Mouse (Mus musculus): Measurements from ENCODE around the gene Erf. TPM values are rescaled to one million over a fixed set of nuclear protein-coding genes. Genes with fewer than 3 reads are reported as not detected.

The Erf gene
- polyA plus RNA-seq, 1 experiment: 37.1 TPM

DNA sequence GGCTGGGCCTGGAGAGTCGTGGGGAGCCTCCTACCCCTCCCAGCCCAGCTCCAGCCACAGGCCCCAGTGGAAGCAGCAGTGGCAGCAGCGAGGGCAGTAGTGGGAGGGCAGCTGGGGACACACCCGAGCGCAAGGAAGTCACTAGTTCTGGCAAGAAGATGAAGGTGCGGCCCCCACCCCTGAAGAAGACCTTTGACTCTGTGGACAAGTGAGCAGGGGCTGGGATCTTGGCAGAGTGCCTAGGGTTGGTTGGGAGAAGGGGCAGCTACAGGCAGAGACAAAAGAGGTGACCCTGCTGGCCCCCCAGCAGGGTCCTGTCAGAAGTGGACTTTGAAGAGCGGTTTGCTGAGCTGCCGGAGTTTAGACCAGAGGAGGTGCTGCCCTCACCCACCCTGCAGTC lies 41.5 kb upstream of the Erf start:
- 48% methylated on average over 7 of the region's 7 CpGs for WGBS
- TF ChIP-seq POLR2A (IDR thresholded peaks at IDR 0.05; ENCODE audit: low read depth, low read length): no peak
- TF ChIP-seq CTCF (IDR thresholded peaks at IDR 0.05; ENCODE audit: extremely low read depth, insufficient read length, insufficient replicate concordance, low read depth, low read length): no peak
- no peak overlapping the region for H3K4me3 ChIP-seq (ENCODE audit: low read depth, low read length)
- H3K27ac ChIP-seq (ENCODE audit: insufficient read depth, low read depth, low read length): no peak overlapping the region
- no peaks in the 10 kb centered on the region for H3K27me3 ChIP-seq (ENCODE audit: control insufficient read depth, insufficient read depth, low read length)
- H3K36me3 ChIP-seq (ENCODE audit: control insufficient read depth, insufficient read depth, low read length): peaks cover 63% of the 10 kb centered on the region
- H3K4me1 ChIP-seq (ENCODE audit: control insufficient read depth, insufficient read depth, insufficient read length, low read length): peaks cover 15% of the 10 kb centered on the region

DNA sequence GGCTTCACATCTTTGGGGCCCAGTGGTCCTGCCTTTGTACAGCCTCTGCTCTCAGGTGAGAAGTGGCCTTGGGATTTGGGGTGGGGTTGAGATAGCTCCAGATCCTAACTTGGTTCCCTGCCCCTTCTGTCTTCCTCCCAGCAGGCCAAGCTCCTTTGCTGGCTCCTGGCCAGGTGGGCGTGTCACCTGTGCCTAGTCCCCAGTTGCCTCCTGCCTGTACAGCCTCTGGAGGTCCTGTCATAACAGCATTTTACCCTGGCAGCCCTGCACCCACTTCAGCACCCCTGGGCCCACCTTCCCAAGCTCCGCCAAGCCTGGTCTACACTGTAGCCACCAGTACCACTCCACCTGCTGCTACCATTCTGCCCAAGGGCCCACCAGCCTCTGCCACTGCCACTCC lies 40.4 kb upstream of the Erf start:
- H3K4me3 ChIP-seq (ENCODE audit: low read depth, low read length): no peak overlapping the region
- WGBS: 57% methylated on average over 2 of the region's 2 CpGs
- H3K27me3 ChIP-seq (ENCODE audit: control insufficient read depth, insufficient read depth, low read length): no peaks in the 10 kb centered on the region
- TF ChIP-seq POLR2A (IDR thresholded peaks at IDR 0.05; ENCODE audit: low read depth, low read length) (no peak), CTCF (IDR thresholded peaks at IDR 0.05; ENCODE audit: extremely low read depth, insufficient read length, insufficient replicate concordance, low read depth, low read length) (no peak)
- peaks cover 11% of the 10 kb centered on the region for H3K4me1 ChIP-seq (ENCODE audit: control insufficient read depth, insufficient read depth, insufficient read length, low read length)
- peaks cover 75% of the 10 kb centered on the region for H3K36me3 ChIP-seq (ENCODE audit: control insufficient read depth, insufficient read depth, low read length)
- no peak overlapping the region for H3K27ac ChIP-seq (ENCODE audit: insufficient read depth, low read depth, low read length)

DNA sequence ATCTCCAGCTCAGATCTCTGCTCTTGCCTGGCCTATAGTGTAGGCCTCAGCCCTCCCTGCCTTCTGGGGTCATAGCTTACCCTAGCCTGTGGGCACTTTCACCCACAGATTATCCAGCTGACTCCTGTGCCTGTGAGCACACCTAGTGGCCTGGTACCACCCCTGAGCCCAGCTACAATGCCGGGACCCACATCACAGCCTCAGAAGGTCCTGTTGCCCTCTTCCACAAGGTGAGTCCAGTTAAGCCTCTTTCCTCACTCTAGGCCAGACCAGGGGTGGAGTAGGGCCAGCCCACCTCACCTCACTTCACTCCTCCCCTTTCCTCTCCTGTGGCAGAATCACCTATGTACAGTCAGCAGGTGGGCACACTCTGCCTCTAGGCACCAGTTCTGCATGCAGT lies 39.9 kb upstream of the Erf start:
- TF ChIP-seq CTCF (IDR thresholded peaks at IDR 0.05; ENCODE audit: extremely low read depth, insufficient read length, insufficient replicate concordance, low read depth, low read length) (no peak), POLR2A (IDR thresholded peaks at IDR 0.05; ENCODE audit: low read depth, low read length) (no peak)
- H3K27me3 ChIP-seq (ENCODE audit: control insufficient read depth, insufficient read depth, low read length): no peaks in the 10 kb centered on the region
- H3K36me3 ChIP-seq (ENCODE audit: control insufficient read depth, insufficient read depth, low read length): peaks cover 77% of the 10 kb centered on the region
- no peak overlapping the region for H3K4me3 ChIP-seq (ENCODE audit: low read depth, low read length)
- 88% methylated on average over 1 of the region's 1 CpGs for WGBS
- H3K4me1 ChIP-seq (ENCODE audit: control insufficient read depth, insufficient read depth, insufficient read length, low read length): peaks cover 10% of the 10 kb centered on the region
- H3K27ac ChIP-seq (ENCODE audit: insufficient read depth, low read depth, low read length): no peak overlapping the region

DNA sequence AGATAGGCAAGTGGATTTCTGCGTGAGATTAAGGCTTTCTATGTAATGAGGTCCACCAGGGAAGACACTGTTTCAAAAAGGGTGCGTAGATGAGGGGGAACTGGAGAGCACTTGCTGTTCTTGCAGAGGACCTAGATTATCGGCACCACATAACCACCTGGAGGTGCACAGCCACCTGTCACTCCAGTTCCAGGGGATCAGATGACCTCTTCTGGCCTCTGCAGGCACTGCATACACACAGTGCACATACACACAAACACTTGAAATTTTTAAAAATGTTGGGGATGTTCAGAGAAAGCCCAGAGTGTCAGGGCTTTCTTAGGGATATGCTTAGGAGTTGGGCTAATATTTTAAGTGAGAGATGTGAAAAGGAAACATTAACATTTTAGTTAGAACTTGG lies 39.4 kb upstream of the Erf start:
- 96% methylated on average over 3 of the region's 3 CpGs for WGBS
- Histone ChIP-seq H3K27ac (ENCODE audit: insufficient read depth, low read depth, low read length) (no peak overlapping the region), H3K36me3 (ENCODE audit: control insufficient read depth, insufficient read depth, low read length) (peaks cover 81% of the 10 kb centered on the region), H3K27me3 (ENCODE audit: control insufficient read depth, insufficient read depth, low read length) (no peaks in the 10 kb centered on the region), H3K4me1 (ENCODE audit: control insufficient read depth, insufficient read depth, insufficient read length, low read length) (peaks cover 10% of the 10 kb centered on the region), H3K4me3 (ENCODE audit: low read depth, low read length) (no peak overlapping the region)
- TF ChIP-seq POLR2A (IDR thresholded peaks at IDR 0.05; ENCODE audit: low read depth, low read length) (no peak), CTCF (IDR thresholded peaks at IDR 0.05; ENCODE audit: extremely low read depth, insufficient read length, insufficient replicate concordance, low read depth, low read length) (no peak)

DNA sequence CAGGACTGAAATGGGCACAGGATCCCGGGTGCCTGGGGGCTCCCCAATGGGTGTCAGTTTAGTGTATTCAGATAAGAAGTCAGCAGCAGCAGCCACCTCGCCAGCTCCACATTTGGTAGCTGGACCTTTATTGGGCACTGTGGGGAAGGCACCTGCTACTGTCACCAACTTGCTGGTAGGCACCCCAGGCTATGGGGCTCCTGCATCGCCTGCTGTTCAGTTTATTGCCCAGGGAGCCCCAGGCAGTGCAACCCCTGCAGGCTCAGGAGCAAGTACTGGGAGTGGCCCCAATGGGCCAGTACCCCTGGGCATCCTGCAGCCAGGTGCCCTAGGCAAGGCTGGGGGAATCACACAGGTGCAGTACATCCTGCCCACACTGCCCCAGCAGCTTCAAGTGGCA lies 38.2 kb upstream of the Erf start:
- Histone ChIP-seq H3K4me3 (ENCODE audit: low read depth, low read length) (no peak overlapping the region), H3K4me1 (ENCODE audit: control insufficient read depth, insufficient read depth, insufficient read length, low read length) (peaks cover 12% of the 10 kb centered on the region), H3K36me3 (ENCODE audit: control insufficient read depth, insufficient read depth, low read length) (peaks cover 76% of the 10 kb centered on the region), H3K27ac (ENCODE audit: insufficient read depth, low read depth, low read length) (no peak overlapping the region), H3K27me3 (ENCODE audit: control insufficient read depth, insufficient read depth, low read length) (no peaks in the 10 kb centered on the region)
- 89% methylated on average over 3 of the region's 3 CpGs for WGBS
- TF ChIP-seq CTCF (IDR thresholded peaks at IDR 0.05; ENCODE audit: extremely low read depth, insufficient read length, insufficient replicate concordance, low read depth, low read length) (no peak), POLR2A (IDR thresholded peaks at IDR 0.05; ENCODE audit: low read depth, low read length) (no peak)

DNA sequence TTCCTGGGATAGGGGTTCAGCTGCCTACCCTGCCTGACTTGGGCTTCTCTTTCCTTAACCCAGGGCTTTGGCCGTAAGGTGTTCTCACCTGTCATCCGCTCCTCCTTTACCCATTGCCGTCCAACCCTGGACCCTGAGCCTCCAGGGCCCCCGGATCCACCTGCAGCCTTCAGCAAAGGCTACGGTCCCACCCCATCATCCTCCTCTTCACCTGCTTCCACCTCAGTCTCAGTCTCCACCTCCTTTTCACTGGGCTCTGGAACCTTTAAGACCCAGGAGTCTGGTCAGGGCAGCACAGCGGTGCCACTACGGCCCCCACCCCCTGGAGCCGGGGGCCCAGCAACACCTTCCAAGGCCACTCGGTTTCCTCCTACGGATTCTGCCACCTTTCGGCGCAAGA lies 37.5 kb upstream of the Erf start:
- H3K4me1 ChIP-seq (ENCODE audit: control insufficient read depth, insufficient read depth, insufficient read length, low read length): peaks cover 18% of the 10 kb centered on the region
- TF ChIP-seq CTCF (IDR thresholded peaks at IDR 0.05; ENCODE audit: extremely low read depth, insufficient read length, insufficient replicate concordance, low read depth, low read length): no peak
- TF ChIP-seq POLR2A (IDR thresholded peaks at IDR 0.05; ENCODE audit: low read depth, low read length): no peak
- H3K27ac ChIP-seq (ENCODE audit: insufficient read depth, low read depth, low read length): no peak overlapping the region
- H3K36me3 ChIP-seq (ENCODE audit: control insufficient read depth, insufficient read depth, low read length): peaks cover 70% of the 10 kb centered on the region
- H3K27me3 ChIP-seq (ENCODE audit: control insufficient read depth, insufficient read depth, low read length): no peaks in the 10 kb centered on the region
- no peak overlapping the region for H3K4me3 ChIP-seq (ENCODE audit: low read depth, low read length)
- 90% methylated on average over 12 of the region's 12 CpGs for WGBS

DNA sequence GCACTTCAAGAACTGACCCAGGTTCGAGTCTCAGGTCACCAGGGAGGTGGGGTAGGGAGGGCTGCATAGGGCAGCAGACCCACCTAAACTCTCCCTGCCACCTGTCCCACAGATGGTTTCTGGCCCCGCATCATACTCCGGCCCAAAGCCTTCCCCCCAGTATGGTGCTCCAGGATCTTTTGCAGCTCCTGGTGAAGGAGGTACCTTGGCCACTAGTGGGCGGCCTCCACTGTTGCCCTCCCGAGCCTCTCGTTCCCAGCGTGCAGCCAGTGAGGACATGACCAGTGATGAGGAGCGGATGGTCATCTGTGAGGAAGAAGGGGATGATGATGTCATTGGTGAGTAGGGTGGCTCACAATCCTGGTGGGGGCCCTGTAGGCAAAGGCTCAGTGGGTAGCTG lies 36.4 kb upstream of the Erf start:
- Histone ChIP-seq H3K36me3 (ENCODE audit: control insufficient read depth, insufficient read depth, low read length) (peaks cover 61% of the 10 kb centered on the region), H3K27me3 (ENCODE audit: control insufficient read depth, insufficient read depth, low read length) (no peaks in the 10 kb centered on the region), H3K4me1 (ENCODE audit: control insufficient read depth, insufficient read depth, insufficient read length, low read length) (peaks cover 21% of the 10 kb centered on the region), H3K4me3 (ENCODE audit: low read depth, low read length) (no peak overlapping the region), H3K27ac (ENCODE audit: insufficient read depth, low read depth, low read length) (no peak overlapping the region)
- TF ChIP-seq CTCF (IDR thresholded peaks at IDR 0.05; ENCODE audit: extremely low read depth, insufficient read length, insufficient replicate concordance, low read depth, low read length) (no peak), POLR2A (IDR thresholded peaks at IDR 0.05; ENCODE audit: low read depth, low read length) (no peak)
- 83% methylated on average over 8 of the region's 8 CpGs for WGBS

All from small intestine, adult 2 months (tissue).